Mouse (Mus musculus) cortical plate, adult 2 months (tissue): ENCODE data around the gene Arpp21.

ENCODE experiments used
- CTCF ChIP-seq: fragments of 200-500 bp; IDR thresholded peaks from 2 replicates; pipeline ENCODE4 v1.5.1; 2011; ENCODE audit warnings: mild to moderate bottlenecking, control low read depth, low read length; ENCODE audit not compliant: insufficient read depth; ENCODE audit errors: extremely low read depth
- POLR2A ChIP-seq: fragments of 200-500 bp; IDR thresholded peaks from 2 replicates; pipeline ENCODE4 v1.6.1; 2011; ENCODE audit warnings: mild to moderate bottlenecking, low read length, control low read depth; ENCODE audit not compliant: insufficient read depth; ENCODE audit errors: extremely low read depth

- TF ChIP-seq POLR2A: no peak
- no peak for TF ChIP-seq CTCF
Observed at GRCm38 (mm10) chr9:112176317-112176716, 59.4 kb downstream of the Arpp21 start.
